Mouse (Mus musculus) adrenal gland, adult (tissue): ENCODE results near the gene 5330417H12Rik.
A peak's percentile ranks its signal among the peaks of the same experiment; 100 is the strongest.

ENCODE experiments used
- DNase-seq, 2 experiments: peaks; one replicate each; pipeline ENCODE4 v3.0.0; 2022 to 2023; ENCODE audit warnings: low spot score in 1 of 2; ENCODE audit not compliant: inconsistent age in 2 of 2

Gene 5330417H12Rik

GRCm38 (mm10) chr7:107625061-107625460, at the start of gene 5330417H12Rik:
TSS of gene 5330417H12Rik (minus strand) at chr7:107625161.
- DNase-seq, result no peak

GRCm38 (mm10) chr7:107668514-107668913, 43.6 kb upstream of the 5330417H12Rik start:
- DNase-seq, result no peak

- DNase-seq, result peak in 1 of 2 experiments; percentile 40
Measured at GRCm38 (mm10) chr7:107666262-107666902, 41.4 kb upstream of the 5330417H12Rik start.

DNA sequence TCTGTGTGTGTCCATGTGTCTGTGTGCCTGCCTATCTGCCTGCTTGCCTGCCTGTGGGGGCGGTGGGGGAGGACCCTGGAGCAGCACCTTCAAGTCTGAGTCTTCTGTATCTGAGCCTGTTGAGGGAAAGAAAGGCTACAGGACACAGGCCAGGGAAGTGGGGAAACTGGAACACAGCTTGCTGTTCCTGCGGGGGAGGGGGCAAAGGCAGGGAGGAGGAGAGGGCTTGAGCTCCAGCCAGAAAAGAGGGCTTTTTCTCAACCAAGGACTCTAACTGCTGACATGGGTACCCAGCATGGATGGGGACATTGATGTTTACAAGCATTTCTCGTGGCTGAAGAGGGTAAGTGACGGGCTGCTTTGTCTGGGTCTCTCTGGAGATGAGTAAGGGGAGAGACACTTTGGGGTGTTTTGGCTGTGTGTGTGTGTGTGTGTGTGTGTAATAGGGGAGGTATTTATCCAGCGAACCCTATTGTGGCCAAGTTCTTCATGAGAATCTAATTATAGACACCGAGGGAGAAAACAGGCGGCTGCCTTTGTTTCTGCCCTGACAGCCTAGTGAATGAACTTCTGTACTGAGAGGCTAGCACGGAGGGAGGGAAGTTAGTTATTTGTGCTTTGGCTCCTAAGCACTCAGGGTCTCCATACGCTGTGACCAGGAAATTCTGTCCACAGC, 40.8 kb upstream of the 5330417H12Rik start:
- peak in 1 of 2 experiments; percentile 55 for DNase-seq

DNA sequence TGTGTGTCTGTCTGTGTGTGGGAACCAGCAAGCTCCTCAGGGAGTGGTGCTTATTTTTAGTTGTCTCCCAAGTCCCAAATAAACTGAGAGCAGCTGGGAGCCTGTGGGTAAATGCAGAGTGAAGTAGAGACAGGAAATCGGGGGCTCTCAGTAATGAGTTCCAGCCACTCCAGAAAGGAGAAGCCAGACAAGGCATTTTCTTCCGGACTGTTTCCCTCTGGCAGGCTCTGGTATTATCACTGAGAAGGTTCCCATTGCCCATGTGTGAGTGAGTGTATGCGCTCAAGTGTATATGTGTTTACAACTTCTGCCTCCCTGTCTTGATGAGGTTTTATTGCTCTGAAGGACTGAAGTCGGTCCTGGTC, 40.2 kb upstream of the 5330417H12Rik start:
- no peak for DNase-seq

DNA sequence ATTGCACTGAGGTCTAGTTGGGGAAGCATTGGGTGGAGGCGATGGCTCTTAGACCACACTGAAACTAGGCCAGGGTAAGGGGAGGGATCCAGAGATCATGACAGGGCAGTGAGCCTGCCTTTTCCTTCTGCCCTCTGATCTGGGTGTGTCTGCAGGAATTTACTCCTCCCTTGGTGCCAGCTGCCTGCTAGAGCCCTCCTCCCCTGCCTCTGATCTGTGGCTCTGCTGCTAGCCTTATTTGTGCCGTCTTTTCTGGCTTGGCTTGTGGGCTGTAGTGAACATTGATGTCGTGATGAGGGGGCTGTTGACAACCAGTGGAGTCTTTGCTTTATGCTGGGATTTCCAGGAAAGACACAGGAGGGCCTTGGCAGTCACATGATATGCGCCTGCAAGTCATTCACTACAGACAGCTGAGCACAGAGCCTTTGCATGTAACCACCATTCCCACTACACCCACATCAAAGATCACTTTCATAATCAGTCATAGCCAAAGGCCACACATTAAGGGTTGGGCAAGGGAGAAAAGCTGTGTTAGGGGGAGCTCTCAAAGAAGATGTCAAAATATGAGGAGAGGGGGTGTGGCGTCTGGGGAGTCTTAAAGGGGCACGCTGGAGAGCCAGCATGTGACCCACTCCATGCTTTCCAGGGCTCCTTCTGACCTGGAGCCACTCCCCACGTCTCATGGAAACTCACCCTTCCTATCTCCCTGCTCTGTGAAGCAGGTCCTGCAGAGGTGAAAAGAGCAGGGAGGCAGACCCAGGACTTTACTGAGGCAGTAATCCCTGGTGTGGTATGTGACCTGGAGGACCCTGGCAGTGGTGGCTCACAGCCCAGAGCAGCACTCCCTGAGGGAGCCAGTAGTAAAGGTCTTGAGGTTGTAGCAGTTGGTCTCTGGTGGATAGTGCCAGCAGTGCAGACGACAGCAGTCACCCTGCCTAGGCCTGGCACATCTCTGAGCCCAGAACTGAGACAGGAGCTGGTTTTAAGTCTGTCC, 39.4 kb upstream of the 5330417H12Rik start:
- DNase-seq, result peak in 1 of 2 experiments; percentile 38

DNA sequence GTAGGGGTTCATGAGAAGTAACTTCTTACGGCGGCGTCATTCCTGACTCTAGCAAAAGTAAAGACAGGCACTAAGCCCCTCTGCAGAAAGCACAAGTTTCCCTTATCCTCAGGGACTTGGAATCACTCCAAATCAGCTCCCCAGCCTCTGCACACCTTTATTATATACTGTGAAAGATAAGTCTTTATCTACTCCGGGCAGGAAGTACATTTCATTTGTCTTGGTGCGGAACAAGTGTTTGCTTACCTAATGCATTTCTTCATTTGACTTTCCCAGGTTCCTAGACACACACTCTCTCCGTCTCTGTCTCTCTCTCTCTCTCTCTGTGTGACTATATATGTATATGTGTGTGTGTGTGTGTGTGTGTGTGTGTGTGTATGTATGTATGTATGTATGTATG, 38.7 kb upstream of the 5330417H12Rik start:
- DNase-seq, result no peak

DNA sequence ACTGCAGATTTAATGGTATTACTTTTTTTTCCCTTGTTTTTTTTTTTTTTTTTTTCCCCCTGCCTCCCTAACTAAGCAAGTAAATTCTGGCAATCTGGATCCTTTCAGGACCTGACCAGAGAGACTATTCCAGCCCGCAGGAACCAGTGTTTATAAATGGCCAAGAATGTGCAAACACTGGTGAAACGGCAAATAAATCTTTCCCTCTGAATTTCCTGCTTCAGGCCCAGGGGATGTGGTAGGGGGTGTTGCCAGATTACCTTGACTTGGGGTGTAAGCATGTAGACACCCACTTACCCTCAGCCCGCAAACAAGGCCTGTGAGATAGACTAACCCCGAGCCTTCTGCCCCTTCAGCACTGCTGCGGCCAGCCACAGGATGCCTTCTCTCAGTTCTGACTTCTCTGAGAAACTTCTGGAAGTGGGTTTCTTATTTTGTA, 36.9 kb upstream of the 5330417H12Rik start:
- no peak for DNase-seq

DNA sequence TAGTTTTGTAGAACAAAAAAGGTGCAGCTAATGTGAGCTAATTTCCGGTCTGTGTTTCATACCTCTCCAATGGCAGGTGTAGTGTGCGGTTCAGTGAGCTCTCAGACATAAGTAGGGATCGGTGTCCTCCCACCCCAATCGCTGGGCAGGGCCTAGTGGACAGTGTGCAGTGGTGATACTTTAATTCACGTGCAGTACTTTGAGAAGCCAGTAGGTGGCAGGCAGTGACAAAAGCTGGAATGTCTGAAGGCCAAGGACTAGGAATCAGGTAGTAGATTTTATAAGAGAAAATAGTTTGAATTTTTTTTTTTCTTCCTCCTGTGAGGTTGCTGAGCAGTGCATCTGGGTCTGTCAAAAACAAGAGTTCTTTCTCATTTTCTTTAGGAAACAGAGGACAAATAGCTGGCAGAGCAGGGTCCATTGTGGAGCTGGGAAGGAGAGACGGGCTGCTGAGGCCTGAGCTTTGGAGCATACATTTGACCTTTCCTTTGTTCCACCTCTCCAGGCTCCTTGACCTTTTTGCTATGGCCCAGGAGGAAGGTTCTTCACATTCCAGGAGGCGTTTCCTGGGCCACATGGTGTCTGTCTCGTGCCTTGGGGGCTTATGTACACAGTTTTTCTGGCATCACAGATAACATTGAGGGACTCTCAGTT, 36.4 kb upstream of the 5330417H12Rik start:
- DNase-seq, result peak; percentile 62 to 89

DNA sequence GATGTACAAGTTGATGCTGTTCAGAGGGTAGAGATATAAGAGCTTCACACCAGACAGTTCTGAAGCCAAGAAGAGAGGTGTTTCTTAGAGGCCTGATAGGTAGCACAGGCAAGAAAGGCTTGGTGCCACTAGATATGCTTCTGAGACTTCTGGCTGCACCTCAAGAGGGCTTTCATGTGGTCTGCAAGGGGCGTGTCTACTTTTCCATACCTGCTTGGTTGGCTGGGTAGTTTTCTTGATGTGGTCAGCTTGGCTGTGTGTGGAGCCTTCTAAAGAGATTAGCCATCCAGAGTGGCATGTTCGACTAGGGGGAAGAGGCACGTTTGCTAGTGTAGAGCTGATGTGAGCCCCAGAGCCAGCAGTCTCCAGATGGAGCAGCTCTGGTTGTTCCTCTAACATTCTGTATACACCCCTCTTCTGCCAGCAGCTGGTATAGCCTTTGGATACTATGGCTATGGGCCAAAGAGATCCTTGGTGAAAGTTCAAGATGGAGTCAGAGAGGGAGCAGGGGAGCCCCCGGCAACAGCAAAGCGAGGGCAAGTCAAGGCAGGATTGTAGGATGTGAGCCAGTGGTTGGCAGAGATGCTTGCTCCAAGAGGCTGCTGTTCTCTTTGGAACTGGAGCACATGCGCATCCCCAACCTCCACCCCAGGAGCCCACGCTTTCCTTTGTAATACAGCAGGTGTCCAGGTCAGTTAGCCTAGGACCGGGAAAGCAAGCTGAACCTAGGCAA, 34.4 kb upstream of the 5330417H12Rik start:
- DNase-seq, result no peak

- DNase-seq, result no peak
Measured at GRCm38 (mm10) chr7:107656451-107656850, 31.5 kb upstream of the 5330417H12Rik start.

DNA sequence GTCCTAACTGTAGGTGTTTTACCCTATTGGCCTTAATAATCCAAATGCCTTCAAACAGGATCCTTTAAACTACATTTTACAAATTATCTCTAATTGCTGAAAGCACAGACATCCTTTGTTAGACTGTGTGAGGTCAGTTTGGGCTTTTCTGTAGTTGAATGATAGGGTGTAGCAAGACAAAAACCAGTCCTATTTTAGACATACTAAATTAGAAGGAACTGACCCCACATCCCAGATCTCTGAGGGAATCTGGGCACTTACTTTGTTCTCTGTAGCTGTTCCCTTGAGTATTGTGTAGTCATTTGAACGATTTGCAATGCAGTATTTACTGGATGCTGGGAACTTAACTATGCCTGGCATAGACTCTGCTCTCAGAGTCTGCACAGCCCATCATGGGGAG, 26.9 kb upstream of the 5330417H12Rik start:
- no peak for DNase-seq

DNA sequence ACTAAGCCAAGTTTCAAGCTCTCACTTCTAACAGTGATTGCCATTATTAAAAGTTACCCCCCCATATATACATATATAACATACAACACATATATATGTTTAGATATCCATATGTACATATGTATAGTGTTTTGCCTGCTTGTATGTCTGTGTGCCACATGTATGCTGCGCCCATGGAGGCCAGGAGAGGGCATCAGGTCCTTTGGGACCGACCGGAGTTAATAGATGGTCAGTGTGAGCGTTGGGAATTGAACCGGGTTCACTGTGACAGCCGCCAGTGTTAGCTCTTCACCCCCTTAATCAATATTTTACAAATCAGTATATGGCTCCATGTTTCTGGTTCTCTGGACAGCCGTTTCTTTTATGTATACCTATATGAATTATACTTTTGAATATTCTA, 25.0 kb upstream of the 5330417H12Rik start:
- no peak for DNase-seq

DNA sequence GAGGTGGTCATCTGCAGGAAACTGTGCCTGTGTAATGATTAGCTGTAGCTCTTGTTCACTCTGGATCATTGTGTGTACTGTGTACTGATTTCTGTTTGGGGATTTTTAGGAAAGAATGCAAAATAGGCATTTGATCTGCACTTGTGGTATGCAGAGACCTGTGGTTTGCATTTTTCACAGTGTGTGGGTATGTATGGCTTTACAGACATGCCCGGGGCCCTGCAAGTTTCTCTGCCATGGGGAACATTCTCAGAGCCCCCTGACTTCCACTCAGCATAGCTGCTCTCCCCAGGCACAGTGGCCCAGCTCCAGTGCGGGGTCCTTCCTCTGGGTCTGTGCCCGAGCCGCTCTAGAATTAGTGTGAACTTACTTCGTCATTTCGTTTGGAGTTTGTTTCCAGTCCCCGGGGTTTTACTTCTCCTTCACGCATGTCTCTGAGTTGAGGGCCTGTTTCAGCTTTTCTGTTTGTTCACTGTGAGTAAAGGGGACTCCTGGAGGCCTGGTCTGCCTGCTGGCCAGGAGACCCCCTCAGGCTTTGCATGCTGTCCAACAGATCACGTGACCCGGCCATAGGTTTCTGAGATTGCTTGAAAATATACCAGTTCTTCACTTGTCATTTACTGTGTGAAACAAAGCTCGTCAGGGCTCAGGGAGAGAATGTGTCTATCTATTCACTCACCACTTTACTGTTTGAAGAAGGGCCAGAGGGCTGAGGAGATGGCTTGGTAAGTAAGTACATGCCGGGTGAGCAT, 24.2 kb upstream of the 5330417H12Rik start:
- DNase-seq, result no peak

- DNase-seq, result no peak
Measured at GRCm38 (mm10) chr7:107644987-107645386, 20.0 kb upstream of the 5330417H12Rik start.

- no peak for DNase-seq
Measured at GRCm38 (mm10) chr7:107642586-107643275, 17.8 kb upstream of the 5330417H12Rik start.

DNA sequence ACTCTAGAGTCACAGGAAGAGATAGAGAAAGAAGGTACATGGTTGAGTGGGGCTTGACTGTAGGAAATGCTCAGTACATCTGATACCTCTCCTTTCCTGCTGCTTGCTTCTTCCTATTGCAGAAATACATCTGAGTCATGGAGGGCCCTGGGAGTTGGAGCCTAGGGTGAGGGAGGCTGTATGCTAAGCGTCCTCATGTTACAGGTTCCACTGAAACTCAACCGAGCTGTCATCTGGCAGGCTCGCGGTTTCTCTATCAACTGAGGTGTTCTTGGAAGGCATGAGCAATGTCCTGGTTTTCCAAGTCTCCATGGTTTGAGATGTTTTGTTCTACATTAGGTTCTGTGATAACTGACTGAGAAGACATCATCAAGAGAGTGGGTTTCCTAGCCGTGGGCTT, 13.1 kb upstream of the 5330417H12Rik start:
- no peak for DNase-seq

- no peak for DNase-seq
Measured at GRCm38 (mm10) chr7:107637398-107637797, 12.4 kb upstream of the 5330417H12Rik start.

DNA sequence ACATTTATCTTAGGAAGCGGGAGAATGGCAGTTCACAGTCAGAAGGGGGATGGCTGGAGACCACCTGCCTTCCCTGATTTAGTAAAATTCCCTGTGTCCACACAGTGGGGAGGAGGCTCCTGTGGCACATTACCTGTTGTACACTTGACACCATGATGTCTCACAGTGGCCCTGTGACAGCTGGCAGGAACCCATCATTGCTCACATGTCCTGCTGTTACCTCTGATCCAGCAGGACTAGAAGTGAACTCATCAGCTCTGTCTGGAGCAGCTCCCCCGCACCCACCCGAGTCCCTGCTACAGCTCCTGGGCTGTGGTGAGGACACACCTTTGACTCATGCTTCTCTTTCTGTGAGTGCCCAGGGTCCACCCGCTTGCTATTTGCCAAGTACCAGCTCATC, 8.2 kb upstream of the 5330417H12Rik start:
- no peak for DNase-seq
